Mouse (Mus musculus): ENCODE measurements around the gene Abhd8.
A peak's percentile ranks its signal among the peaks of the same experiment; 100 is the strongest.
"Not testable (repeated sequence)": the region's sequence is repeated elsewhere in the genome, so short reads cannot be mapped to it uniquely, and the experiment has no call there.

Abhd8 gene

GRCm38 (mm10) chr8:71460716-71461115, 2.7 kb downstream of the Abhd8 start:
- no peak for DNase-seq (ENCODE audit: low spot score in 2 of 2)

- DNase-seq (ENCODE audit: low spot score in 2 of 2): no peak
Measured at GRCm38 (mm10) chr8:71457659-71458270, 5.7 kb downstream of the Abhd8 start.

- no peak for DNase-seq (ENCODE audit: low spot score in 2 of 2)
Measured at GRCm38 (mm10) chr8:71456906-71457305, 6.5 kb downstream of the Abhd8 start.

- no peak for DNase-seq (ENCODE audit: low spot score in 2 of 2)
Measured at GRCm38 (mm10) chr8:71454668-71455067, 8.8 kb downstream of the Abhd8 start.

GRCm38 (mm10) chr8:71452669-71453068, 10.8 kb downstream of the Abhd8 start:
- no peak for DNase-seq (ENCODE audit: low spot score in 2 of 2)

GRCm38 (mm10) chr8:71451777-71452176, 11.7 kb downstream of the Abhd8 start:
- no peak for DNase-seq (ENCODE audit: low spot score in 2 of 2)

- no peak for DNase-seq (ENCODE audit: low spot score in 2 of 2)
Measured at GRCm38 (mm10) chr8:71451337-71451736, 12.1 kb downstream of the Abhd8 start.

- no peak for DNase-seq (ENCODE audit: low spot score in 2 of 2)
Measured at GRCm38 (mm10) chr8:71445096-71445495, 18.4 kb downstream of the Abhd8 start.

GRCm38 (mm10) chr8:71441404-71441803, 22.1 kb downstream of the Abhd8 start:
- DNase-seq (ENCODE audit: low spot score in 2 of 2): peak; percentile 35 to 56

GRCm38 (mm10) chr8:71437041-71437440, 26.4 kb downstream of the Abhd8 start:
- DNase-seq (ENCODE audit: low spot score in 2 of 2): no peak

GRCm38 (mm10) chr8:71432935-71433334, 30.5 kb downstream of the Abhd8 start:
- DNase-seq (ENCODE audit: low spot score in 2 of 2): not testable (repeated sequence)

GRCm38 (mm10) chr8:71422121-71422520, 41.3 kb downstream of the Abhd8 start:
- DNase-seq (ENCODE audit: low spot score in 2 of 2): no peak

GRCm38 (mm10) chr8:71411535-71412273, 51.8 kb downstream of the Abhd8 start:
- DNase-seq (ENCODE audit: low spot score in 2 of 2): no peak

- no peak for DNase-seq (ENCODE audit: low spot score in 2 of 2)
Measured at GRCm38 (mm10) chr8:71408231-71408630, 55.2 kb downstream of the Abhd8 start.

GRCm38 (mm10) chr8:71407441-71407840, 56.0 kb downstream of the Abhd8 start:
- DNase-seq (ENCODE audit: low spot score in 2 of 2): no peak
